Mouse (Mus musculus): Measurements from ENCODE around the gene Ndufc2. TPM values are rescaled to one million over a fixed set of nuclear protein-coding genes. Genes with fewer than 3 reads are reported as not detected.

Gene Ndufc2
- total RNA-seq, 1 experiment, result 233 TPM

- Histone ChIP-seq H3K9ac (ENCODE audit: insufficient read depth, low read depth, low read length, poor library complexity, severe bottlenecking) (no peak overlapping the region), H3K27ac (ENCODE audit: insufficient read depth, low read depth, low read length, poor library complexity, severe bottlenecking) (no peak overlapping the region), H3K4me1 (ENCODE audit: control insufficient read depth in 2 of 2, insufficient read depth in 2 of 2, low read length in 2 of 2, poor library complexity in 1 of 2) (peaks cover 0 to 9% of the 10 kb centered on the region in 2 experiments; a peak in 2 of 4 replicates), H3K36me3 (ENCODE audit: control insufficient read depth, insufficient read depth, low read length, poor library complexity, severe bottlenecking) (no peaks in the 10 kb centered on the region), H3K4me3 (ENCODE audit: insufficient read depth in 1 of 2, low read depth in 1 of 2, low read length in 2 of 2, poor library complexity in 1 of 2, severe bottlenecking in 1 of 2) (0 out of 4 replicates have a peak overlapping the region, but pooled peaks of 1 of the 2 experiments have one; percentile 86), H3K9me3 (ENCODE audit: control insufficient read depth, insufficient read depth, low read depth, low read length) (no peaks in the 10 kb centered on the region)
- TF ChIP-seq CHD2 (IDR thresholded peaks at IDR 0.05; ENCODE audit: low read depth, low read length) (no peak), MAFK (IDR thresholded peaks at IDR 0.05; ENCODE audit: insufficient read depth, low read depth, low read length) (no peak)
- in situ Hi-C loops (cut with MboI; ENCODE audit: low sequenced_read_pairs in 2 of 2, unreplicated experiment in 2 of 2), result no loop called here
- DNase-seq (ENCODE audit: low read depth, low spot score), result no peak
These were observed 860 bp upstream of the Ndufc2 start for GRCm38 (mm10) chr7:97398943-97399342.

DNA sequence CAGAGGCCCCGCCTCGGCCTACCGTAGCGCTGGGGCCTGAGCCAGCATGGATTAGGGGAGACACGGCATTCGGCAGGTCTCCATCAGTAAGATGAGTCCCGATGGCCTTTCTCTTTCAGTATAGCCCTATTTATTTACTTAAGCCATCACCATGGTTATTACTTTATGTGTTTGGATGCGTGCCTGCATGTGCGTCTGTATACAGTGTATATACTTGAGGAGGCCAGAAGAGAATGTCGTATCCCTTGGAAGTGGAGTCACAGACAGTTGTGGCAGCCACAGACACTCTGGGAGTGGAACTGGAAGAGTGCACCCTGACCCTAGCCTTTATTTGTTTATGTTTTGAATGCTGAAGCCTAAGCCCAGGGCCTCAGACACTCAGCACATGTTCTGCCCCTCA is 7.3 kb downstream of the Ndufc2 start:
- no peak overlapping the region for H3K4me3 ChIP-seq (ENCODE audit: insufficient read depth in 1 of 2, low read depth in 1 of 2, low read length in 2 of 2, poor library complexity in 1 of 2, severe bottlenecking in 1 of 2)
- peaks cover 9% of the 10 kb centered on the region; the same call in 1 of the 2 replicates for H3K36me3 ChIP-seq (ENCODE audit: control insufficient read depth, insufficient read depth, low read length, poor library complexity, severe bottlenecking)
- H3K4me1 ChIP-seq (ENCODE audit: control insufficient read depth in 2 of 2, insufficient read depth in 2 of 2, low read length in 2 of 2, poor library complexity in 1 of 2), result peaks cover 2 to 3% of the 10 kb centered on the region in 2 experiments; a peak in 1 of 4 replicates
- in situ Hi-C loops (cut with MboI; ENCODE audit: low sequenced_read_pairs in 2 of 2, unreplicated experiment in 2 of 2), result no loop called here
- no peak for TF ChIP-seq MAFK (IDR thresholded peaks at IDR 0.05; ENCODE audit: insufficient read depth, low read depth, low read length)
- no peak for TF ChIP-seq ZC3H11A (IDR thresholded peaks at IDR 0.05; ENCODE audit: borderline replicate concordance, low read depth, low read length)
- TF ChIP-seq CHD2 (IDR thresholded peaks at IDR 0.05; ENCODE audit: low read depth, low read length), result no peak
- no peak for TF ChIP-seq ZNF384 (IDR thresholded peaks at IDR 0.05; ENCODE audit: low read depth, low read length)
- no peak for TF ChIP-seq HCFC1 (IDR thresholded peaks at IDR 0.05; ENCODE audit: borderline replicate concordance, insufficient read depth, low read length)
- no peak overlapping the region for H3K9ac ChIP-seq (ENCODE audit: insufficient read depth, low read depth, low read length, poor library complexity, severe bottlenecking)
- DNase-seq (ENCODE audit: low read depth, low spot score), result no peak
- no peak overlapping the region for H3K27ac ChIP-seq (ENCODE audit: insufficient read depth, low read depth, low read length, poor library complexity, severe bottlenecking)
- no peaks in the 10 kb centered on the region for H3K9me3 ChIP-seq (ENCODE audit: control insufficient read depth, insufficient read depth, low read depth, low read length)

GRCm38 (mm10) chr7:97411106-97411505 is 11.3 kb downstream of the Ndufc2 start:
- TF ChIP-seq ZNF384 (IDR thresholded peaks at IDR 0.05; ENCODE audit: low read depth, low read length), result no peak
- no peak for TF ChIP-seq ZC3H11A (IDR thresholded peaks at IDR 0.05; ENCODE audit: borderline replicate concordance, low read depth, low read length)
- TF ChIP-seq HCFC1 (IDR thresholded peaks at IDR 0.05; ENCODE audit: borderline replicate concordance, insufficient read depth, low read length), result no peak
- no peak for TF ChIP-seq MAFK (IDR thresholded peaks at IDR 0.05; ENCODE audit: insufficient read depth, low read depth, low read length)
- TF ChIP-seq CHD2 (IDR thresholded peaks at IDR 0.05; ENCODE audit: low read depth, low read length), result no peak
- DNase-seq (ENCODE audit: low read depth, low spot score), result no peak
- Histone ChIP-seq H3K9me3 (ENCODE audit: control insufficient read depth, insufficient read depth, low read depth, low read length) (no peaks in the 10 kb centered on the region), H3K4me3 (ENCODE audit: insufficient read depth in 1 of 2, low read depth in 1 of 2, low read length in 2 of 2, poor library complexity in 1 of 2, severe bottlenecking in 1 of 2) (no peak overlapping the region), H3K9ac (ENCODE audit: insufficient read depth, low read depth, low read length, poor library complexity, severe bottlenecking) (no peak overlapping the region), H3K36me3 (ENCODE audit: control insufficient read depth, insufficient read depth, low read length, poor library complexity, severe bottlenecking) (peaks cover 9% of the 10 kb centered on the region; the same call in 1 of the 2 replicates), H3K4me1 (ENCODE audit: control insufficient read depth in 2 of 2, insufficient read depth in 2 of 2, low read length in 2 of 2, poor library complexity in 1 of 2) (peaks cover 4 to 10% of the 10 kb centered on the region in 2 experiments; a peak in 1 of 4 replicates), H3K27ac (ENCODE audit: insufficient read depth, low read depth, low read length, poor library complexity, severe bottlenecking) (no peak overlapping the region)
- in situ Hi-C loops (cut with MboI; ENCODE audit: low sequenced_read_pairs in 2 of 2, unreplicated experiment in 2 of 2), result no loop called here

GRCm38 (mm10) chr7:97411575-97411974 is 11.8 kb downstream of the Ndufc2 start:
- in situ Hi-C loops (cut with MboI; ENCODE audit: low sequenced_read_pairs in 2 of 2, unreplicated experiment in 2 of 2), result no loop called here

GRCm38 (mm10) chr7:97413981-97414380 is 14.2 kb downstream of the Ndufc2 start:
- H3K36me3 ChIP-seq (ENCODE audit: control insufficient read depth, insufficient read depth, low read length, poor library complexity, severe bottlenecking), result peaks cover 3% of the 10 kb centered on the region; the same call in 1 of the 2 replicates
- no peak for DNase-seq (ENCODE audit: low read depth, low spot score)
- H3K9me3 ChIP-seq (ENCODE audit: control insufficient read depth, insufficient read depth, low read depth, low read length), result no peaks in the 10 kb centered on the region
- H3K4me3 ChIP-seq (ENCODE audit: insufficient read depth in 1 of 2, low read depth in 1 of 2, low read length in 2 of 2, poor library complexity in 1 of 2, severe bottlenecking in 1 of 2), result no peak overlapping the region
- H3K9ac ChIP-seq (ENCODE audit: insufficient read depth, low read depth, low read length, poor library complexity, severe bottlenecking), result no peak overlapping the region
- TF ChIP-seq CHD2 (IDR thresholded peaks at IDR 0.05; ENCODE audit: low read depth, low read length) (no peak), MAFK (IDR thresholded peaks at IDR 0.05; ENCODE audit: insufficient read depth, low read depth, low read length) (no peak), HCFC1 (IDR thresholded peaks at IDR 0.05; ENCODE audit: borderline replicate concordance, insufficient read depth, low read length) (no peak), ZNF384 (IDR thresholded peaks at IDR 0.05; ENCODE audit: low read depth, low read length) (no peak), ZC3H11A (IDR thresholded peaks at IDR 0.05; ENCODE audit: borderline replicate concordance, low read depth, low read length) (no peak)
- H3K4me1 ChIP-seq (ENCODE audit: control insufficient read depth in 2 of 2, insufficient read depth in 2 of 2, low read length in 2 of 2, poor library complexity in 1 of 2), result peaks cover 2 to 11% of the 10 kb centered on the region in 2 experiments; a peak in 1 of 4 replicates
- in situ Hi-C loops (cut with MboI; ENCODE audit: low sequenced_read_pairs in 2 of 2, unreplicated experiment in 2 of 2), result no loop called here
- H3K27ac ChIP-seq (ENCODE audit: insufficient read depth, low read depth, low read length, poor library complexity, severe bottlenecking), result no peak overlapping the region

More at GRCm38 (mm10) chr7:97411575-97411974, 11.8 kb downstream of the Ndufc2 start:
- DNase-seq (ENCODE audit: low read depth, low spot score), result no peak
- Histone ChIP-seq H3K9ac (ENCODE audit: insufficient read depth, low read depth, low read length, poor library complexity, severe bottlenecking) (no peak overlapping the region), H3K27ac (ENCODE audit: insufficient read depth, low read depth, low read length, poor library complexity, severe bottlenecking) (no peak overlapping the region), H3K9me3 (ENCODE audit: control insufficient read depth, insufficient read depth, low read depth, low read length) (no peaks in the 10 kb centered on the region), H3K36me3 (ENCODE audit: control insufficient read depth, insufficient read depth, low read length, poor library complexity, severe bottlenecking) (peaks cover 9% of the 10 kb centered on the region; the same call in 1 of the 2 replicates), H3K4me1 (ENCODE audit: control insufficient read depth in 2 of 2, insufficient read depth in 2 of 2, low read length in 2 of 2, poor library complexity in 1 of 2) (peaks cover 4 to 10% of the 10 kb centered on the region in 2 experiments; a peak in 1 of 4 replicates), H3K4me3 (ENCODE audit: insufficient read depth in 1 of 2, low read depth in 1 of 2, low read length in 2 of 2, poor library complexity in 1 of 2, severe bottlenecking in 1 of 2) (no peak overlapping the region)
- TF ChIP-seq MAFK (IDR thresholded peaks at IDR 0.05; ENCODE audit: insufficient read depth, low read depth, low read length) (no peak), HCFC1 (IDR thresholded peaks at IDR 0.05; ENCODE audit: borderline replicate concordance, insufficient read depth, low read length) (no peak), ZC3H11A (IDR thresholded peaks at IDR 0.05; ENCODE audit: borderline replicate concordance, low read depth, low read length) (no peak), ZNF384 (IDR thresholded peaks at IDR 0.05; ENCODE audit: low read depth, low read length) (no peak), CHD2 (IDR thresholded peaks at IDR 0.05; ENCODE audit: low read depth, low read length) (no peak)
